Mouse (Mus musculus) testis, adult 2 months (tissue): Measurements from ENCODE around the gene Gfpt1. TPM values are rescaled to one million over a fixed set of nuclear protein-coding genes. Genes with fewer than 3 reads are reported as not detected.

Source experiments
- H3K27ac ChIP-seq: fragments of 200-500 bp; 2 replicates; pipeline ENCODE4 v1.5.1; 2012; ENCODE audit warnings: low read depth, low read length; ENCODE audit not compliant: control insufficient read depth, insufficient read depth
- H3K27me3 ChIP-seq: fragments of 200-500 bp; 2 replicates; pipeline ENCODE4 v1.6.1; 2012; ENCODE audit warnings: mild to moderate bottlenecking, low read length, moderate library complexity; ENCODE audit not compliant: control insufficient read depth, insufficient read depth
- H3K36me3 ChIP-seq: fragments of 200-500 bp; 2 replicates; pipeline ENCODE4 v1.6.1; 2012; ENCODE audit warnings: mild to moderate bottlenecking, low read length; ENCODE audit not compliant: control insufficient read depth, insufficient read depth
- H3K4me1 ChIP-seq: fragments of 200-500 bp; 2 replicates; pipeline ENCODE4 v1.6.1; 2012; ENCODE audit warnings: low read length; ENCODE audit not compliant: control insufficient read depth, insufficient read depth
- H3K4me3 ChIP-seq: fragments of 200-500 bp; 2 replicates; pipeline ENCODE4 v1.5.1; 2012; ENCODE audit warnings: low read depth, mild to moderate bottlenecking, low read length, moderate library complexity, mixed read lengths; ENCODE audit not compliant: control insufficient read depth
- CTCF ChIP-seq: fragments of 200-500 bp; IDR thresholded peaks from 2 replicates; pipeline ENCODE4 v1.5.1; 2012; ENCODE audit warnings: low read depth, mild to moderate bottlenecking, inconsistent platforms, low read length, moderate library complexity; ENCODE audit not compliant: control insufficient read depth, insufficient read depth, insufficient replicate concordance
- POLR2A ChIP-seq: fragments of 200-500 bp; IDR thresholded peaks from 2 replicates; pipeline ENCODE4 v1.6.1; 2012; ENCODE audit warnings: low read depth, mild to moderate bottlenecking, inconsistent platforms, low read length, moderate library complexity; ENCODE audit not compliant: control insufficient read depth
- polyA plus RNA-seq: library from polyadenylated mRNA; depleted of rRNA; stranded (reverse); fragments of >200 nt; gene quantifications from 2 replicates; pipeline ENCODE4 v1.2.3, GENCODE M21; 2012

Gene Gfpt1
- polyA plus RNA-seq, 1 experiment, result 37.7 TPM

DNA sequence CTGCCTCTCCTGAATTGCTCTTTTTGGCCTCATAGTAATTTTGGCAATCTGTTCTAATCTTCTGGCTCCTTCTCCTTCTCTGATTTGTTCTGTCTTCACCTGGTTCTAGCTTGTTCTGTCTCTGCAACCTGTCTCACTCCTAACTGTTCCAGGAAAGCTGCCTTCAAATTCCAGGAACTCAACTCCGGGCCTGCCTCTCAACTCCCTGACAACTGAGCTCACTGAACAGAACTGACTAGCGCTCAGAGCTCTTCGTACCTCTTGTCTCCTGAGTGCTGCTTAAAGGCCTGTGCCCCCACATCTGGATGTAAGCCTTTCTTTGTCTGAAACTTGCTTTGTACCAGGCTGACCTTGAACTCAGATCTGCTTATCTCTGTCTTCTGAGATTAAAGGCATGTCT lies 10.2 kb upstream of the Gfpt1 start:
- no peaks in the 10 kb centered on the region for H3K27me3 ChIP-seq
- H3K4me3 ChIP-seq, result no peak overlapping the region
- H3K27ac ChIP-seq, result no peak overlapping the region
- no peaks in the 10 kb centered on the region for H3K4me1 ChIP-seq
- no peaks in the 10 kb centered on the region for H3K36me3 ChIP-seq
- no peak for TF ChIP-seq POLR2A
- no peak for TF ChIP-seq CTCF

DNA sequence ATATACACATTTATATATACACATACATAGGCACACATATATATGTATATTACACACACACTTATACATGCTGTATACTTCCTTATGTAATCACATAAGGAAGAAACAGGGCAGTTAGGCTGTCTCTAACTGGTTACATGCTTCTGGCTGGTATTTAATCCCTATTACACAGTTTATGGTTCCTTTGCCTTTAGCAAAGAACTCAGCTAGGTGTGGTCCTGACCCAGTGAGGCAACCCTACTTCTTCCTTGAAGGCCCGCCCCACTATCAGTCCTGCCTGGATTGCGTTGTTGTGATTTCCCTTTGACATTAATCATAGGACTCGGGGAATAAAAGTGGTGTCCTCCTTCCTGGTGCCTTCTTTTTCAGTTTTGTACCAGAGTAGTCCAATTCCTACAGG lies 8.3 kb upstream of the Gfpt1 start:
- no peaks in the 10 kb centered on the region for H3K4me1 ChIP-seq
- no peak overlapping the region for H3K27ac ChIP-seq
- no peak overlapping the region for H3K4me3 ChIP-seq
- TF ChIP-seq POLR2A, result no peak
- TF ChIP-seq CTCF, result no peak
- H3K36me3 ChIP-seq, result no peaks in the 10 kb centered on the region
- H3K27me3 ChIP-seq, result no peaks in the 10 kb centered on the region

DNA sequence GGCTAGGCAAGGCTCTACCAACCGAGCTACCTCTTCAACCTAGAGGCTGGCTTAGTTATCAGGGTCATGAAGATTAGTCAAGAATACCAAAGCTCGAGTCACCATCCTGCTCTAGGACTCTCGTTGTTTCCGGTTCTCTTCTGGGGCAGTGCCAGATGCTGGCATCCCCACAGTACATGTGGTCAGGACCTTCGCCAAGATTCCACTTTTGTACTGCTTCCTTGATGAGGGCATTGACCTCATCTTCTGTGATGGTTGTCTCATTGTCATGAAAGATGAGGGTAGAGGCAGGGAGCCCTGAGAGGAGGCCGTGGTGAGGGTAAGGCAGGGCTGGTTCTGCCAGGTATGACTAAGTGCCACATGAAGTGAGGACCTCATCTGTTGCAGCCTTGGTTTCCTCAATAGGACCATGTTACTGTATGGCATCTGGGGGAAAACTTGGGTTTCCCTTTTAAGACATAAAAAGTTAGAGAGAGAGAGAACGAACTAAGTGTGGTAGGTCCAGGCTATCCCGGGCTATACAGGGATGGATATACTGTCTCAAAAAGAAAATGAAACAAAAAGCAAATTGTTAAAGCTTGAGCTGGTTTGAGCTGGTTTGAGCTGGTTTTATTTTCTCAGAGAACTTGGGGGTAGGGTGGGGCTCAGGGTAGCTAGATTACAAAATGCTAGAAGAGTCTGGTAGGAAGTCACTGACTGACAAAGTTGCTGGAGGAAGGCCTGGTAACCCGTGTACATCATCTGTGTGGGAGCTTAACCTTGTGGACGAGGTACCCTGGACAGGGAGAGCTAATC lies 4.6 kb upstream of the Gfpt1 start:
- Histone ChIP-seq H3K27ac (no peak overlapping the region), H3K36me3 (no peaks in the 10 kb centered on the region), H3K4me1 (peaks cover 6% of the 10 kb centered on the region; the same call in 1 of the 2 replicates), H3K4me3 (no peak overlapping the region), H3K27me3 (no peaks in the 10 kb centered on the region)
- TF ChIP-seq POLR2A (no peak), CTCF (no peak)

DNA sequence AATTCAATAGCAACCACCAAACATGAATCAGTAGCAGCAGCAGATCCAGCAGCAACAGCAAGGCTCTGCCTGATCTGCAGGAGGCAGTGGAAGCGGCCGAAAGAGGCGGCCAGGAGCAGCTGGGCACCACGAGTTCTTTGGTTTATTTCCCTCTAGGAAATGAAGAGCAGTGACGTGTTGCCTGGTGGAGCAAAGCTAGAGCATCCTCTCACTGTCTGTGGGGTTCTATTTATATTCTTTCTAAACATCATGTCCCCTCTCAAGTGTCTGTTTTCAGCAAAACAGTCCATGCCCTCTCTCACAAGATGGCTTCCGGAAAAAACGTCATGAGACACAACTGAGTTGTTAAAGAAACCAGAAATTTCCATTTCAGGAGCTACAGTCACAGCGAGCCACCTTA lies 3.5 kb upstream of the Gfpt1 start:
- TF ChIP-seq POLR2A (no peak), CTCF (no peak)
- Histone ChIP-seq H3K36me3 (no peaks in the 10 kb centered on the region), H3K4me3 (no peak overlapping the region), H3K27ac (no peak overlapping the region), H3K4me1 (peaks cover 6% of the 10 kb centered on the region; the same call in 1 of the 2 replicates), H3K27me3 (no peaks in the 10 kb centered on the region)

DNA sequence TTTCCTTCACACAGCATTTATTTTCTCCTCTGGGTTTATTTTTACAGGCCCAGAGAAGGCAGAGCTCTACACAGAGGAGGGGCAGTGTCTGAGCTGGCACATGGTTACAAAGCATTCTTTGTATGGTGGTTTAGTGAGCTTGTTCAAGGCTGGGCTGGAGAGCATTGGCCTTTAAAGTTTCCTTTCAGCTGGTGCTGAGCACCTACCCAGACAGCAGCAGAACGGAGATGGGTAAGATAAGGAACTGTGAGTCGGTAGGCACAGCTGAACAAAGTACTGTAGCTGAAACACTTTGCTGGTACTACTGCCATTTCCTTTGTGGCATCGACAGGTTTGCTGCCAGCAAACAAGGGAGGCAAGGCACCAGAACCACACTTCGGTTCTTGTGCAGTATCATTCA lies 1.7 kb upstream of the Gfpt1 start:
- Histone ChIP-seq H3K4me1 (peaks cover 6% of the 10 kb centered on the region; the same call in 1 of the 2 replicates), H3K4me3 (peak overlapping the region; percentile 76), H3K27me3 (no peaks in the 10 kb centered on the region), H3K36me3 (no peaks in the 10 kb centered on the region), H3K27ac (peak overlapping the region; percentile 36)
- no peak for TF ChIP-seq CTCF

DNA sequence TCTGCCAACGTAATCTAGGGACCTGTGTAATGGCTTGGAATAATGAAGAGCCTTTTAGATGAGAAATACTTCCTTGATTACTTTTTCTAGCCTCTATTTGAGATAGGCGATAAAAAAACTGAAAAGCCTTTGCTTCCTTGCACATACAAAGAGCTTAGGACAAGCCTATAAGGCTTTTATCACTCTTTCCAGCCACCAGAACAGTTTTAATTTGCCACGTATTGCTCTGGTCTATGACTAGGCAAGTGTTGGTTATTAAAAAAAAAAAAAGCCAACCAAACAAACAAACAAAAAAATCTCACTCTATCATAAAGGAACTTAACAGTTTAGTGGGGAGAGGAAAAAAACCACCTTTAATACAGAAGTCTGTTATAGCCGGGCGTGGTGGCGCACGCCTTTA lies 1.2 kb upstream of the Gfpt1 start:
- peak overlapping the region; percentile 96 for H3K4me3 ChIP-seq
- H3K27me3 ChIP-seq, result no peaks in the 10 kb centered on the region
- peak overlapping the region; percentile 36 for H3K27ac ChIP-seq
- peaks cover 6% of the 10 kb centered on the region; the same call in 1 of the 2 replicates for H3K4me1 ChIP-seq
- no peak for TF ChIP-seq CTCF
- TF ChIP-seq POLR2A, result no peak
- H3K36me3 ChIP-seq, result no peaks in the 10 kb centered on the region

DNA sequence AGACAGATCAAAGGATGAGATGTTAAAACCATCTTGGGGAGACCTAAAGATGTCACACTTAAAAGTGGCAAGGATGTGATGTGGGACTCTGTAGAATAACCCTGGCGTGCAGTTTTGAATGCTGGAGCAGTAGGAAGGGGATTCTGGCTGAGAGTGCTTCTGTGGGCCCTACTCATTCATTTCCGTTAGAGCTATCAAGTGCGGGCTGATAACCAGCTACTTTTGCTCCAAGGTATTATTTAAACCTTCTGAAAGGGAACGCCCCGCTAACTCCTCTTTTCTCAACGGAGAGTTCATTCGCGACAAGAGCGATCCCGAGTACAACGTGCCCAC lies 676 bp upstream of the Gfpt1 start:
- TF ChIP-seq CTCF, result no peak
- no peak for TF ChIP-seq POLR2A
- H3K27ac ChIP-seq, result peak overlapping the region; percentile 98
- peak overlapping the region; percentile 96 for H3K4me3 ChIP-seq
- no peaks in the 10 kb centered on the region for H3K36me3 ChIP-seq
- no peaks in the 10 kb centered on the region for H3K27me3 ChIP-seq
- H3K4me1 ChIP-seq, result peaks cover 6% of the 10 kb centered on the region; the same call in 1 of the 2 replicates

DNA sequence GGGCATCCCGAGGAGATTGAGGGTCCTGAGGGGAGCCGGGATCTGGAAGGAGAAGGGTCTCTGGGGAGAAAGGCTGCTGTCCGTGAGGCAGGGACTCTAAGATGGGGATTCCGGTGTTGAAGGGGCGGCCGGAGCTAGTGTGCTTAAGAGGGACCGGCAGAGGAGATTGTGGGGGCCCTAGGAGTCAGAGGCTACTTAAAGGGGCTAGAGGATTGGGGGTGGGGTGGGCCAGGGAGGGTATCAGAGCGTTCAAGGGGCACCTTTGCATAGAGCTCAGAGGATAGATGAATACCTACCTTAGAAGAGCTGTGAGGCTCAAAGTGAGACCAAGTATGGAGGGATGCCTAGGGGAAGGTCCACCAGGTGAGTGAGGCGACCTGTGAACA lies 478 bp downstream of the Gfpt1 start:
- Histone ChIP-seq H3K4me1 (peaks cover 6% of the 10 kb centered on the region; the same call in 1 of the 2 replicates), H3K27me3 (no peaks in the 10 kb centered on the region), H3K4me3 (peak overlapping the region; percentile 96), H3K36me3 (peaks cover under 1% of the 10 kb centered on the region), H3K27ac (peak overlapping the region; percentile 97)
- TF ChIP-seq POLR2A (no peak), CTCF (no peak)
